Mouse (Mus musculus) testis, adult 2 months (tissue): ENCODE data around the gene Zfp322a. TPM values are rescaled to one million over a fixed set of nuclear protein-coding genes. Genes with fewer than 3 reads are reported as not detected.
"Not testable (repeated sequence)": the region's sequence is repeated elsewhere in the genome, so short reads cannot be mapped to it uniquely, and the experiment has no call there.

Source experiments
- H3K27ac ChIP-seq: fragments of 200-500 bp; 2 replicates; pipeline ENCODE4 v1.5.1; 2012; ENCODE audit warnings: low read depth, low read length; ENCODE audit not compliant: control insufficient read depth, insufficient read depth
- H3K27me3 ChIP-seq: fragments of 200-500 bp; 2 replicates; pipeline ENCODE4 v1.6.1; 2012; ENCODE audit warnings: mild to moderate bottlenecking, low read length, moderate library complexity; ENCODE audit not compliant: control insufficient read depth, insufficient read depth
- H3K36me3 ChIP-seq: fragments of 200-500 bp; 2 replicates; pipeline ENCODE4 v1.6.1; 2012; ENCODE audit warnings: mild to moderate bottlenecking, low read length; ENCODE audit not compliant: control insufficient read depth, insufficient read depth
- H3K4me1 ChIP-seq: fragments of 200-500 bp; 2 replicates; pipeline ENCODE4 v1.6.1; 2012; ENCODE audit warnings: low read length; ENCODE audit not compliant: control insufficient read depth, insufficient read depth
- H3K4me3 ChIP-seq: fragments of 200-500 bp; 2 replicates; pipeline ENCODE4 v1.5.1; 2012; ENCODE audit warnings: low read depth, mild to moderate bottlenecking, low read length, moderate library complexity, mixed read lengths; ENCODE audit not compliant: control insufficient read depth
- CTCF ChIP-seq: fragments of 200-500 bp; IDR thresholded peaks from 2 replicates; pipeline ENCODE4 v1.5.1; 2012; ENCODE audit warnings: low read depth, mild to moderate bottlenecking, inconsistent platforms, low read length, moderate library complexity; ENCODE audit not compliant: control insufficient read depth, insufficient read depth, insufficient replicate concordance
- POLR2A ChIP-seq: fragments of 200-500 bp; IDR thresholded peaks from 2 replicates; pipeline ENCODE4 v1.6.1; 2012; ENCODE audit warnings: low read depth, mild to moderate bottlenecking, inconsistent platforms, low read length, moderate library complexity; ENCODE audit not compliant: control insufficient read depth
- polyA plus RNA-seq: library from polyadenylated mRNA; depleted of rRNA; stranded (reverse); fragments of >200 nt; gene quantifications from 2 replicates; pipeline ENCODE4 v1.2.3, GENCODE M21; 2012; rRNA removed

Gene Zfp322a
- polyA plus RNA-seq, 1 experiment: 1.8 TPM

GRCm38 (mm10) chr13:23310036-23310435 lies 59.0 kb downstream of the Zfp322a start:
- Histone ChIP-seq H3K4me3 (peak overlapping the region; percentile 93), H3K36me3 (no peaks in the 10 kb centered on the region), H3K27me3 (peaks cover 22% of the 10 kb centered on the region), H3K27ac (no peak overlapping the region), H3K4me1 (peaks cover 10% of the 10 kb centered on the region)
- no peak for TF ChIP-seq CTCF
- no peak; the same call in 1 of the 2 replicates for TF ChIP-seq POLR2A

GRCm38 (mm10) chr13:23309495-23310011 lies 59.5 kb downstream of the Zfp322a start:
- H3K27ac ChIP-seq: no peak overlapping the region
- TF ChIP-seq CTCF (no peak), POLR2A (no peak)
- peak overlapping the region; percentile 93 for H3K4me3 ChIP-seq
- peaks cover 22% of the 10 kb centered on the region for H3K27me3 ChIP-seq
- H3K4me1 ChIP-seq: peaks cover 10% of the 10 kb centered on the region
- H3K36me3 ChIP-seq: no peaks in the 10 kb centered on the region

- H3K4me3 ChIP-seq: peak overlapping the region; percentile 93
- H3K27ac ChIP-seq, H3K36me3 ChIP-seq: not testable (repeated sequence)
- peaks cover 10% of the 10 kb centered on the region for H3K4me1 ChIP-seq
- H3K27me3 ChIP-seq: peaks cover 22% of the 10 kb centered on the region
Measured at GRCm38 (mm10) chr13:23308639-23309307, 60.2 kb downstream of the Zfp322a start.

- peak overlapping the region; percentile 93 for H3K4me3 ChIP-seq
- peaks cover 5% of the 10 kb centered on the region for H3K4me1 ChIP-seq
- H3K27ac ChIP-seq: no peak overlapping the region
- TF ChIP-seq CTCF: no peak
- no peak for TF ChIP-seq POLR2A
- peaks cover 16% of the 10 kb centered on the region for H3K27me3 ChIP-seq
- no peaks in the 10 kb centered on the region for H3K36me3 ChIP-seq
Measured at GRCm38 (mm10) chr13:23307069-23307814, 61.8 kb downstream of the Zfp322a start.

GRCm38 (mm10) chr13:23306707-23307068 lies 62.3 kb downstream of the Zfp322a start:
- peak overlapping the region; percentile 93 for H3K4me3 ChIP-seq
- H3K36me3 ChIP-seq: no peaks in the 10 kb centered on the region
- no peak for TF ChIP-seq POLR2A
- peaks cover 16% of the 10 kb centered on the region for H3K27me3 ChIP-seq
- H3K27ac ChIP-seq: no peak overlapping the region
- H3K4me1 ChIP-seq: peaks cover 5% of the 10 kb centered on the region

Other genes with a start within 250 kb of the Zfp322a start
- gene Vmn1r218, start 236.1 kb downstream of the Zfp322a start, polyA plus RNA-seq: not detected in 2 replicates
- gene Vmn1r219, start 209.9 kb downstream of the Zfp322a start, polyA plus RNA-seq: not detected in 2 replicates
- gene Vmn1r220, start 181.2 kb downstream of the Zfp322a start, polyA plus RNA-seq: not detected in 2 replicates
- not detected in 2 replicates for gene Vmn1r221, start 155.1 kb downstream of the Zfp322a start, polyA plus RNA-seq
- gene Vmn1r222, start 133.3 kb downstream of the Zfp322a start, polyA plus RNA-seq: 0.06 TPM in 1 of 2 replicates, not detected in the other
- gene Vmn1r223, start 122.1 kb downstream of the Zfp322a start, polyA plus RNA-seq: not detected in 2 replicates
- 2.0 TPM in 2 replicates for gene Abt1, start 54.7 kb upstream of the Zfp322a start, polyA plus RNA-seq
- 0.05 and 0.26 TPM in 2 replicates for gene Btn1a1, start 96.7 kb upstream of the Zfp322a start, polyA plus RNA-seq
- gene Btn2a2, start 119.6 kb upstream of the Zfp322a start, polyA plus RNA-seq: 0.08 and 0.21 TPM in 2 replicates
- gene Hist1h4h, start 161.8 kb upstream of the Zfp322a start, polyA plus RNA-seq: 13.2 and 17.1 TPM in 2 replicates
- 4.4 and 4.5 TPM in 2 replicates for gene Hist1h2af, start 164.7 kb upstream of the Zfp322a start, polyA plus RNA-seq
- gene Hist1h3g, start 166.2 kb upstream of the Zfp322a start, polyA plus RNA-seq: 1.3 and 2.7 TPM in 2 replicates
- 0.07 and 0.13 TPM in 2 replicates for gene Hist1h2bh, start 174.2 kb upstream of the Zfp322a start, polyA plus RNA-seq
- 1.3 and 1.4 TPM in 2 replicates for gene Hist1h3f, start 174.8 kb upstream of the Zfp322a start, polyA plus RNA-seq
- gene Hist1h4f, start 182.4 kb upstream of the Zfp322a start, polyA plus RNA-seq: 2.1 and 3.7 TPM in 2 replicates
- gene Hist1h1d, start 184.1 kb upstream of the Zfp322a start, polyA plus RNA-seq: 0.02 and 0.04 TPM in 2 replicates
- 2.8 and 3.2 TPM in 2 replicates for gene Hist1h3e, start 193.2 kb upstream of the Zfp322a start, polyA plus RNA-seq
- 0.34 and 0.36 TPM in 2 replicates for gene Hist1h2ae, start 202.0 kb upstream of the Zfp322a start, polyA plus RNA-seq
- 6.8 and 7.8 TPM in 2 replicates for gene Hist1h2bg, start 202.2 kb upstream of the Zfp322a start, polyA plus RNA-seq
- gene Hist1h2bf, start 205.0 kb upstream of the Zfp322a start, polyA plus RNA-seq: 0.98 and 2.9 TPM in 2 replicates
- 0.90 and 1.0 TPM in 2 replicates for gene Hist1h2ad, start 205.2 kb upstream of the Zfp322a start, polyA plus RNA-seq
- 0.98 and 1.1 TPM in 2 replicates for gene Hist1h3d, start 206.6 kb upstream of the Zfp322a start, polyA plus RNA-seq
- 2.7 and 2.9 TPM in 2 replicates for gene Hist1h4d, start 212.4 kb upstream of the Zfp322a start, polyA plus RNA-seq